23 mouse cellular contexts compared by ENCODE assay signal in the genomic region with DNA sequence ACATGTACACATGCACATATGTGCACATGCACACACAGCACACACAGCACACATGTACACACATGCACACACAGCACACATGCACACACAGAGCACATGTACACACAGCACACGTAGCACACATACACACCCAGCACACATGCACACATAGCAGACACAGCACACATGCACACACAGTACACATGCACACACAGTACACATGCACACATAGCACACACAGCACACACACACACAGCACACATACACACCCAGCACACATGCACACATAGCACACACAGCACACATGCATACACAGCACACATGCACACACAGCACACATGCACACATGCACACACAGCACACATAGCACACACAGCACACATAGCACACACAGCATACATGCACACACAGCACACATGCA. TPM values are rescaled to one million over a fixed set of nuclear protein-coding genes. Genes with fewer than 3 reads are reported as not detected.
"Had no signal": no experiment of that assay in that cellular context is flagged by ENCODE, and none has a peak within 500 bp of the region (broad histone marks: within the 10 kb centered on the region; RNA-seq: fewer than 3 reads in every experiment).

No protein-coding gene starts in this region.

- H3K36me3 ChIP-seq: stomach, embryonic 15.5 days had no signal

- H3K4me1 ChIP-seq: stomach, embryonic 15.5 days had no signal

- H3K4me2 ChIP-seq: neural tube, embryonic 13.5 days; neural tube, embryonic 15.5 days; stomach, embryonic 15.5 days had no signal

- H3K27me3 ChIP-seq: neural tube, embryonic 13.5 days; neural tube, embryonic 15.5 days; stomach, embryonic 15.5 days had no signal

- H3K9me3 ChIP-seq: neural tube, embryonic 13.5 days; neural tube, embryonic 15.5 days; stomach, embryonic 15.5 days had no signal

- H3K9ac ChIP-seq: neural tube, embryonic 13.5 days; neural tube, embryonic 15.5 days; stomach, embryonic 15.5 days had no signal

- H3K4me3 ChIP-seq: neural tube, embryonic 13.5 days; neural tube, embryonic 15.5 days; stomach, embryonic 15.5 days had no signal

- H3K27ac ChIP-seq: neural tube, embryonic 13.5 days; neural tube, embryonic 15.5 days; stomach, embryonic 15.5 days; stomach, postnatal 0 days had no signal

- DNase-seq: retina, postnatal 1 day; right cerebral cortex, adult 18-20 months; right cerebral cortex, postnatal 14 days; right cerebral cortex, postnatal 25 days; right cerebral cortex, postnatal 4 days; spleen, adult 18-20 months; thymus, adult 18-20 months; thymus, adult 2 months; thymus, postnatal 14 days; thymus, postnatal 25 days; thymus, postnatal 36 days; thymus, postnatal 4 days had no signal

RNA-seq across cellular contexts. Expression of a gene that starts 33.5 kb away (rescaled TPM):
- total RNA-seq: neutrophil, adult 5-6 weeks had no signal
- polyA plus RNA-seq: neural tube, embryonic 13.5 days; neural tube, embryonic 14.5 days; neural tube, embryonic 15.5 days; small intestine, adult 2 months; spleen, adult 2 months; stomach, embryonic 14.5 days; stomach, embryonic 15.5 days; thymus, adult 2 months; thymus, postnatal 0 days; urinary bladder, adult 2 months had no signal
